Mouse (Mus musculus) cerebellum, adult 11-12 months (tissue): ENCODE measurements around the gene Sorcs1.

ENCODE experiments used
- DNase-seq: peaks from one replicate; pipeline ENCODE4 v3.0.0; 2022

The Sorcs1 gene

DNA sequence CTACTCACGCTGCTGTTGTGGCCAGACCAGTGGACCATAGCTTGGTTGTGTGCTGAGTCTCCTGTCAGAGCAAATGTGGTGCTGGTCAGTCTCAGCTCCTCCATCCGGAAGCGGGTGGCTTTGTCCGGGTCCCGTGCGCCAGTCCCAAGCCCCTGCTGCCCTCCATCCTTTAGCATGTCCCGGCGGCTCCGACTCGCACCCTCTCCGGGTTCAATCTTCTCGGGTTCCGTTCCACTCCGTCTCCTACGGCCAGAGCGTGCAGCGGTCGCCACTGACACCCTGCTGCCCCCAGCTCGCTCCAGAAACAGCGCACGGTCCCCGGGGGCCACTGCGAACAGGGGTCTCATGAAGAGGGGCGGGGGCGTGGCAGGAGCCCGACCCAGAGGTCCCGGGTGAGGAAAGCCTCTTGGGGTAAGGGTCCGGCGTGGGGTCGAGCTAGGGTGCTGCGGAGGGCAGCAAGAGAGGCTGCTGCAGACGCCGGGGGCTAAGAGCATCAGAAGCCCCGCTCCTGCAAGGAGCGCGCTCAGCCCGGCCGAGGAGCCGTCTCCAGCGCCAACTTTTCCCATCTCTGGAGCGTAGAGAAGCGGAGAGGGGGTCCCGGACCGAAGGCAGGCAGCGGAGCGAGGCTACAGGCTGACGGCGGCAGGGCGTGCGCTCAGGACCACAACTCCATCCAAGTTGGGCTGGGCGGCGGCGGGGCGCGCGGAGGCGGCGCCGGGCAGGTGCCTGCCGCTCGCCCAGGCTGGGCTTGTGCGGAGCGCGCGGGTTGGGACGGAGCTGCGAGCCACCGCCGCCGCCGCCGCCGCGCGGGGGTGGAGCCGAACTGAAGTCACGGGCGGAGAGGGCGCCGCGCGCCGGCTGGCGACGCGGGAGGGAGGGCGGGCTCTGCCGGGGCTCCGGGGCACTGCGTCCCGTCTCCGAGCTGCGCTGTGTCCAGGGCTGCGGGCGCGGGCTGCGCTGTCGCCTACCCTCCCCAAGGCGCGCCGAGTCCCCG, at the start of gene Sorcs1:
Sorcs1 (minus strand) TSS at position 744 of the 994 bp plus-strand sequence.
- peak; percentile 30 for DNase-seq

DNA sequence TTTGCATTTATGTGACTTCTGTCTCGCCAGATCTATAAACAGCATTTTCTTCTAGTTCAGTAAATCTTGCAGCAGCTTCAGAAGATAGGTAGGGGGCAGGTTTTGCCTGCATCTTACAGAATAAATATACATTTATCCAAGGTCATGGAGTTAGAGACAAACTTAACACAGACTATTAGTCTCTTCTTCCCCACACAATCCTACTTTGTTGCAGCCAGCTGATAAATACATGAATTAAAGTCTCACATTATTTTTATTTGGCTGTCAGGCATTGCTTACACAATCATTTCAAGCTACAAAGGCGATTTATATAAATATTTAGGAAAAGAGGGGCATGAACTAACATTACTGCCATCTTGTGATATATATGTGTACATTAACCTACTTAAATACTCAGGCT, 4.8 kb upstream of the Sorcs1 start:
- no peak for DNase-seq

DNA sequence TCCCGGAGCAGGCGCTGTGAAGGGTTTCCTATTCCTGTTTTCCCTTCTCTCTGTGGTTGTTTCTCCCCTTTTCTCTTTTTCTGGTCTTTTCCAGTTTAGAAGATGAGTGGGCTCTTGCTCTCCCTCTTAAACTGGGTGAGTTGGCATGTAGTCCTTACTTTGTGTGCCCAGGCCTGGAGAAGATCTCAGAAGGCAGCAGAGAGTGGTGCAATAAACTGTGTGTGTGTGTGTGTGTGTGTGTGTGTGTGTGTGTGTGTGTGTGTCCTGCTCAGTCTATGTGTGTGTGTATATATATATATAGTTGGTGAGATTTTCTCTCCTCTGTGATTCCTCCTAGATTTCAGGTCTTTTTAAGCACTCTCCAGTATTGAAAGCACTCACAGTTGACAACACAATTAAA, 500 bp upstream of the Sorcs1 start:
- no peak for DNase-seq

DNA sequence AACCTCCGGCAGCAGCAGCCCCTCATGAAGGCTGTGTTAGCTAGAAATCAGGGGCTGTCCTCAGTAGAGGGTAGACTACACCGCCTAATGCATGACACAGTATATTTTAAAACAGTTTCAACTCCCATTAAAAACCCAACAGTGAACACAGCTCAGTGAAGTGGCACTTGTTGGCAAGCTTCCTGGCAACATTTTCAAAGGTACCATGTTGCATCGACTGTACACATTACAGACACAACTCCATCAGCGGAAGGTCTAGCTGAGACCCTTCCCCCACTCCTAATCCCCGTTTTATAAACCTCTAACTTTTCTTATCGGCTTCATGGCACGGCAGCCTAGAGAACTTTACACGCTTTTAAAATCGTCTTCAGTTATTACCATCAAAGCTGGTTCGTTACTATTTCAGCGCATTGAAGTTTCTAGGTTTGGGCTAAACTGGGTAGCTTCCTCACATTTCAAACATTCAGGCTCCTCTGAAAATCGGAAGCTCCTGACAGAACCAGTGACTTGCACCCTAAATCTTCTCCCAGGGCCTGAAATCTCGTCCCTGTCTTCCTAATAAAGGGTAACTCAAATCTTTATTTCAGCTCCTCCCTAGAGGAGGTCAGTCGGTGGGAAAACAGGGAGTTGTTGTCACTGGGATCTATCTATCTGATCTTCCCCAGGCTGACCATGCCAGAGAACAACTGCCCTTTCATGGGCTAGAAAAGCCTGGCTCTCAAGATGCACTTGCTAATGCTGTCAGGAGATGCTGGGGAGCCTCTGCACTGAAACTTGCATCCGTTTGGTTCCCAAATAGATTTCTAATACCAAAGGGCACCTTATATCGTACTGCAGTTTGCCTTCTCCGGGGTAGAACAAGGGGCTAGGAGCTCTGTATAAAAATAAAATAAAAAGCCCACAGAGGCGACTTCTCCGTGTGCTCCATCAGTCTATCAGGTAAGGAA, 1.6 kb downstream of the Sorcs1 start:
- DNase-seq: no peak

DNA sequence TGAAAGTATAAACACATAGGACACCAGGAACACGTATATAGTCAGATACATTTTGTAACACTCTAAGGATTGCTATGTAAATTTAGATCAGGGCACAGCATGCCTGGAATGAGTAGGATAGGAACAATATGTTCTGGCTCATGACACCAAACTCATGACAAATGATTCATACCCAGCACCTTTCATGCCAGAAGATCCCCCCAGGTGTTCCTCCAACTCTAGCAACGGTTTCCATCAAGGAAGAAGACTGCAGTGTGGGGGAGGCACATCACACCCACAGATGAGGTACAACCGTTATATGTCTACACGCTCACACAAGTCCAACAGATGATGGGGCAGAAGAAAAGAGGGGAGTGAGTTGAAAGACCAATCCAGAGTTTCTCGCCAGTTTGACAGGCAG, 3.5 kb downstream of the Sorcs1 start:
- no peak for DNase-seq

DNA sequence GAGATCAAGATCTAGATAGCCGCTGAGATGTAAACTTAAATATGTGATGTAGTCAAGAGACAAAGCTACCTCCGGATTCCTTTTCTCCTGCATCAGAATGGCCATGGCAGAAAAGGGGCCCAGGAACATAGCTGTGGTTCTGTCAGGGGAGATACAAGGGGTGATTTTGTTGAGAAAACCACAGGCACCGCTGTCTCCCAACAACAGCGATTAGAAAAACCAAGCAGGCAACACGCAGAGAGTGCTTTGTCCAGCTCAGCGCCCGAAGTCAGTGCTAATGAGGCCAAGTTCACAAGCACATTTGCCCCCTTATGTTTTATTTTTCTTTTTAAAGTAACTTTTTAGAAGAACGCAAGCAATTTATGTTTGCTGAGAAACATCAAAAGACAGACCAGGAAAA, 10.9 kb downstream of the Sorcs1 start:
- DNase-seq: no peak

DNA sequence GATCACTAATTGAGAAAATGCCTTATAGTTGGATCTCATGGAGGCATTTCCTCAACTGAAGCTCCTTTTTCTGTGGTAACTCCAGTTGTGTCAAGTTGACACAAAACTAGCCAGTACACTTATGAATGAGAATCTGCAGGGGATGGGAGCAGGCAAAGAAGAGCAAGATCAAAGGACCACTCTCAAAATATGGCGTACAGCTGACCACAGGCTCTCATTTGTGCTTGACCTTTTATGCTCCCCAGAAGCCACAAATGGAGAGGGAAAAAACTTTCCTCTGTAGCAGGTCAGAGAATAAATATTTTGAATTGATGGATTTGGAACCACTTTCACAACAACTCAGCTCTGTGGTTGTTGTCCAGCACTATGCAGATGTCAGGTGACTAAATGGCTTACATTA, 14.1 kb downstream of the Sorcs1 start:
- DNase-seq: no peak

DNA sequence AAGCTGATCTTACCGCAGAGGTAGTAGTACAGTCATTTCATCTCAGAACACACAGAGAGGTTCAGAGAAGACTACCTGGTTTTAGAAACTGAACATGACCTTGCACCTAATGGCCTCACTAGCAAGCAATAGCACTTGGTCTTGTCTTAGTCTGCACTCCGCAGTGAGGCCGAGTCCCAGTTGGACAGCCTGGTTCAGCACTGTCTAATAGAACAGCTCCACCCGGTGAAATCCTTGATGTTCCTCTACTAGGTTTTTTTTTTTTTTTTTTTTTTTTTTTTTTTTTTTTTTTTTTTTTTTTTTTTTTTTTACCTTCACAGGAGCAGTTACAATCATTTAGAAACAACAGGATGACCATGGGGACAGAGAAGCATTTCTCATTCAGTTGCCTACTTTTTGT, 19.3 kb downstream of the Sorcs1 start:
- no peak for DNase-seq

DNA sequence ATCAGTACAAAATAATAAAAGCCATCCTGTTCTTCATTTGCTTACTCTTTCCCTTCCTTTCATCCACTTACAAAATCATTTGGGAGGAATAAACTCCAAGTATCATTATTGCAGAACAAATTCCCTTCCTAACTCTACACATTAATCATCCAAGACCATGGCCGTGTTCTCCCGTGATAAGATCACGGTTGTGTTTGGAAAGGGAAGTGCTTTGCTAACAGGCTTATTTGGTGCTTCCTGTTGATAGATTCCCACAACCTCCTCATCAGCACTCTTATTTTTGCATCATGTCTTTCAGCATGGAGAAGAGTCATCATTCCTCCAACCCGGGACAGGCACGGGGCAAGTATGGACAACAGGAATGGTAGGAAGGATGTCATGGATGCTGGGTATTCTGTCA, 25.7 kb downstream of the Sorcs1 start:
- DNase-seq: no peak

DNA sequence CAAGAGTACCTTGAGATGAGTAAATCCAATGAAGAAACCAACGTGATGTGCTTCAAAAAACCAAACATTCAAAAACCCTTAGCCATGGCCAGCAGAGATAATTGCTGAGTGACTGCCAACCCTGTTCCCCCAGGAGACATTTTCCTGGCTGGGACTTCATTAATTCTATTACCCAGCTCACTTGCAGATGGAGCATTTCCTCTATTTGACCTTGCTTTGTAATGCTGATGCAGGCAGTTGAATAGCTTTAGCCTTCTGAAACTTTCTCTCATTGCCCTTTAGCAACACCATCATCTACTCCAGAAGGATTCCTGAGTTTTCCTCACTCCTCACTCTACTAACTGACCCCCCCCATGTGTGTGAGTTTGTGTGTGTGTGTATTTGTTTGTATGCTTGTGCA, 34.6 kb downstream of the Sorcs1 start:
- DNase-seq: no peak

DNA sequence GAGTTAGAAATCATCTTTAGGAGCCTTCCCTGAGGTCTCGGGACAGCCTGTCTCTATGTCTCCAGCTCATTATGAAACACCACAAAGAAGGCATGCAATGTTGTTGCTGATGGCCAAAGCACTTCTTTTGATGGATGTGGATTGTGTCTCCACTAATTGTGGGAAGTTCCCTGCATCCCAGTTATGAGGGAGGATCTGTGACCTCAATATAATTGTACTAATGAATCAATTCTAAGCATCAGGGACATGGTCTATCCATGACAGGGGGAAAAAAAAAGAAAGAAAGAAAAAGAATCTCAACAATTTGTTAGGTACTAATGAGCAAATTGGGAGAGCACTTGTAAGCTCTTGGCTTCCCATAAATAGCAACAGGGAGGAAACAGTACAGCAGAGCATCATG, 36.3 kb downstream of the Sorcs1 start:
- no peak for DNase-seq

DNA sequence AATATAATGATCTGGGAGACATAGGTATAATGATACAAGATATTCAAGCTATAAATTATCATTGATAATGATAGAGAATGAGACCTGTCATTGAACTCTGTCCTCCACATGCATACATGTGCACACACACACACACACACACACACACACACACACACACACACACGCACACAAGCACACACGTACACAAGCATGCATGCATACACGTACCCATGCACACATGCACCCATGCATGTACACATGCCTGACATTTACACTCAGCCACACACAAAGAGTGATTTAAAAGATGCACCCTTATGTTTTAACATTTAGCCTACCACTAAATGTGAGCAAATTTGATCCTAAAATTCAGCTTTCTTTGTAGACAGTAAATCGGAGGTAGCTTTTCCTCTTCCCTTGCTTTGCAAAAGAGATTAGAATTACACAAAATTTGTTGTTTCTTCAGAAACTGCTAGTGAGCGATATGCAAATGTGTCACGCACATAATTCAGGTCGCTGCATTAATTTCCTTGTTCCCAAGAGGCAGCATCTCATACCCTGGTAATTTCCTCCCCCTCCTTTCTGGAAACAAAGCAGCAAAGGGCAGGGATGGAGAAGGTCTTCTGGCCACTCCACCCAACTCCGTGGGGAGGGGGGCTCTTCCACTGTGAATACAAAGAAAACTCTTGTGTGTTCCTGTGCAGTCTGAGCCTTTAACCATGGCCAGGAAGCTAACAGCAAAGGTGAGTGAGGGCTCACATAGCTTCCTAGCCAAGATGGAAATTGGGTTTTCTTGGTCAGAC, 38.0 kb downstream of the Sorcs1 start:
- DNase-seq: no peak

DNA sequence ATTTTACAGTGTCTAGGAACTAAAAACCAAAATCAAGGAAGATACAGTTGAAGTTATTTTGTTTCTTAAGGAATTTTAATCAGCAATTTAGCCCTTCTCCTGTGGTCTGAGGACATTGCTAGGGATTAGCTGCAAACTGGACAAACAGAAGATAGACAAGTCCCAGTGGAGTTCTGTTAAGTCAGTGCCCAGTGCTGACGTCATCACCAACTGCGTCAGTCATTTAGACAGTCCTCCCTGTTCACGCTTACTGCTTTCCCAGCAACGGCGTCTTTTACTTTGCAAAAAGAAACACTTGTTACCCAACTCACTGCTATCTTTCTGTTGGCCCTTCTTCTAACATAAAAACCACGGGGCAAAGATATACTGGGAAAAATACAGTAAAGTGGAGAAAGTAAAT, 40.3 kb downstream of the Sorcs1 start:
- DNase-seq: no peak

DNA sequence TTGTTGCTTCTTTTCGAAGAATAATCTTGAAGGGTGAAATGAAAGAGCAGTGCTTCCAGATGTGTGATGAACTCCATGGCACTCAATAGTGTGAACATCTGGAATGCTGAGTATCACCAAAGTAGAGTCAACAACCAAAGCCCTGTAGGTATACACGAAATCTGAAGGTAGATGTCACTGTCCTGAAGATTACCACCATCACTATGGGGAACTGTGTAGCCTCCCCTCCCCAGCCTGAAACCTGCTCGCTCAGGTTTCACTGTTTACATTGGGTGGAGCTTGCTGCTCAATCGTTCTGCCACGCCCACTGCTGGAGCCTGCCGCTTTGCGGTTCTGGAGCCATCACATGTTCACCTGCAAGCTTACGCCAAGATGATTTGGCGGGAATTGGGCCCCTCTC, 64.4 kb downstream of the Sorcs1 start:
- DNase-seq: no peak

DNA sequence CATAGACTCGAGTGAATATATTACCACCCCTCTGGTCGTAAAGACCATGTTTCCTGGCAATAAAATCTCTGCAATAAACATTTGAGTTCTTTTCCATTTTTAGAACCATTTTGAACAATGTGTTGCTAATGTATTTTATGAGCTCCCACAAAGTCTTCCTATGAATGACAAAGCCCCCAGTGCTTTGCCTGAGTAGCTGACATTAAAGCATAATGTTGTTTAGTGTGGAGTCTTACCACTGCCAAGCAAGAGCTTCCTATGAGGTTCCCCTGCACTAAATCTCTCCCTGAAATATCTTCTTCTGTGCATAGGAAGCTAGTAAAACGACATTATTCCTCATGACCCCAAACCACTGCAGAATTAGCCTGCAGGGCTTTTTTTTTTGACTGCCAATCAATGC, 66.8 kb downstream of the Sorcs1 start:
- no peak for DNase-seq

DNA sequence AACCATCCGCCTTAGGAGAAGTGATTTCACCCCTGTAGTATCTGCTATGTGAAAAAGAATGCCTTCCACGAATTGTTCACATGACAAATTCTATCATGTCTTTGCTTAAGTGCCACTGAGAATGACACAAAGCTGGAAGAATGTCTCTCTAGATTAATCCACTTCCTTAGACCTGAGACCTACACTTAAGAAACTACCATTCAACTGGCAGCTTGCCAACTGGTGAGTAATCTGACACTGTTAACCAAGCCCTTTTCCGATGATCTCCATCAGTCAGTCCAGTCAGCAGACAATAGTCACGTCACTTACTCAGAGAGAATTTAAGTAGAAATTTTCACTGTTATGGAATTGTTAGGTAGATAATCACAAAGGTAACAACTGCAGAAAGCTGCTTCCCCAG, 74.6 kb downstream of the Sorcs1 start:
- no peak for DNase-seq

DNA sequence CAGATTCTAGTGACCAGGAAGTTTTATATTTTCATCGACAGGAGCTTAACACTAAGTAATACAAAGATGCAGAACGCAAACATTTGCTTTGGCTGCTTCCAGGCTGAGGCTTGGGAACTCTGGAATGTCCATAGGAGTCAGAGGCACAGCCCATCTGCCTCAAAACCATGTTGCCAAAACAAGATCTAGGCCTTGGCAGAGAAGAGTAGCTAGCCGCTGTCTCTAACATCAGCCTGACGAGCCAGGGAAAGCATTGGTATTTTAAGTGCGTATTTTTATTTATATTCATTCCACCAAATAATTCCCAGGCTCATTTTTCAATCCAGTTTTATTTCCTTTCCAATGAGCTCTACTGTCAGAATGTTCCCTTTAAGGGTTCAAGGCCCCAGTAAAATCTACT, 75.1 kb downstream of the Sorcs1 start:
- peak; percentile 1 for DNase-seq

DNA sequence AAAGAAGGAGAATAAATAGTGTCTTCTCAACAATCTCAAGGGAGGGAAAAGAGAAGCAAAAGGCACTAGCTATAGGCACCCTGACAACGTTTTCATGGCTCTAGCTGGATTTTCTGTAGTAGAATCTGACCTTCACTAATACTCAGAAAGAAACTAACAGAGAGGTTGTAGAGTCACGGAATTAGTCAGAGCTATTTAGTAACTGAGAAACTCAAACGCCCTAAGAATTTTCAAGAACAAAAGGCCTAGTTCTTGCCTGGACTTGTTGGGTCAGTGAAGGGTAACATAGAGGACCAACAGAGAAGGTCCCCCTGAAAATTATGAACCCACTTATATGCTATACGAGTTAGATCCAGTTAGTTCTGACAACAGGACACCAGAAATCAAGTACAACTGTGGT, 81.1 kb downstream of the Sorcs1 start:
- DNase-seq: no peak

DNA sequence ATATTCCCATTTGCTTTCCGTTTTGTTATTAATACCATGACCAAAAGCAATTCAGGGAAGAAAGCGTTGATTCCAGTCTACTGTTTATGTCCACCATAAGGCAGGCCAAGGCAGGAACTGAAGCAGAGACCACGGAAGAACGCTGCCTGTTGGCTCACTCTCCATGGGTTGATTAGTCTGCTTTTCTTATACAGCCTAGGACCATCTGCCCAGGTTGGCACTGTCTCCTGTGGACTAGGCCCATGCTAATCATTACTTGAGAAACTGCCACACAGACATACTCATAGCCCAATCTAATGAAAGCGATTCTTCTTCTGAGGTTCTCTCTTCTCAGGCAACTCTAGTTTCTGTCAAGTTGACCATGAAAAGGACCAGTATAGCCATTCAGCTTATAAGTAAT, 92.3 kb downstream of the Sorcs1 start:
- peak; percentile 2 for DNase-seq

DNA sequence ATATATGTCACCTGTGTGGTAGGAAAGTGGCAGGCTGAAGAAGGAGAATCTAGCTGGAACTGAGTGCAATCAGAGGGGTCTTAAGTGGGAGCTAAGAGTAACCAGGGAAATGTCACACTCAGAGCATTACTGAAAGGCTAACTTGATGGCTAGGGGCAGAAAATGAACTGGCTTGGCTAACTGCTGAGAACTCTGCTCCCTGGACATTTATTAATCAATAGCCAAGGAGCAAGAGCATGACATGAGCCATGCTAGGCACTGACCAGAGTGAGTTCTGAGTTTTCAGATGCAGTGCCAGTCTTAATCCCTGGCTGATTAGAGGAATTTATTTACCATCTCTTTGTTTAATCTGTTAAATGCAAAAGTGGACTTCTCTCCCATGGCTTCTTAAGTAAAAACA, 95.5 kb downstream of the Sorcs1 start:
- no peak for DNase-seq

DNA sequence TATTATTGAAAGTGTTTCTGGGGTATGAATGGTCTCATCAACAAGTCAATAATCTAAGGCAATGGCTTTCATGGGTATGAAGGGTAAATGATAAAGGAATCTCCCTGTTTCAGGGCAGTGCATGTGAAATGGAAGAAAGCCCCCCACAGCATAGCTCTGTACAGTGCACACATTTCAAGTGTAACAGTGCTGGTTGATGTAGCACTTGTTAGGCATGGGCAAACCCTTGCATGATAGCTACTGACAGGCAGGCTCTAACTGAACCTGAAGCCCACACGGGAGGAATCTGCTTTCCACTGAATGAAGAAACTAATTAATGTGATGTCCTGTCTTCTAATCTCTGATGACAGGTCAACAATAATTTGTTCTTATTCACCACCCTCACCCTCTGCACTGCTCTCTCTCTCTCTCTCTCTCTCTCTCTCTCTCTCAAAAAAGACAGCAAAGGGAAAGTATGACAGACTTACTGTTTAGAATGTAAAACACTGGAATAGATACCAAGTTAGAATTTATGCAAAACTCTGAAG, 108.7 kb downstream of the Sorcs1 start:
- no peak for DNase-seq

DNA sequence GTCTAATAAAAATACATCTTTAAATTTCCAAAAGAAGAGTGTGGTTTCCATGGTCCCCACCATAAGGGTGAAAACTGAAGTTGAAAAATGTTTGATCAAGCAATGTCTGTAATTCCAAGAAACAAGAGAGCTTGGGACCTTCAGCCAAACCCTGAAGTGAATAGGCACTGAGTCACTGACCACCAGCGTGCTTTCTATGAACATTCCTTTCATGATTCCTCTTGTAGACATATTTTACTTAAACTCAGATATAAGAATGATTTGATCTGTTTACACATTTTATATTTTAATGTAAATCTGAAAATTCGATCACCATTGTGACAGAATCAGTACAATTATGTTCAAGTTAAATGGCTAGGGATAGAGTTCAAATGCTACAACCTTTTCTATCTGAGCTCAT, 112.1 kb downstream of the Sorcs1 start:
- DNase-seq: no peak

DNA sequence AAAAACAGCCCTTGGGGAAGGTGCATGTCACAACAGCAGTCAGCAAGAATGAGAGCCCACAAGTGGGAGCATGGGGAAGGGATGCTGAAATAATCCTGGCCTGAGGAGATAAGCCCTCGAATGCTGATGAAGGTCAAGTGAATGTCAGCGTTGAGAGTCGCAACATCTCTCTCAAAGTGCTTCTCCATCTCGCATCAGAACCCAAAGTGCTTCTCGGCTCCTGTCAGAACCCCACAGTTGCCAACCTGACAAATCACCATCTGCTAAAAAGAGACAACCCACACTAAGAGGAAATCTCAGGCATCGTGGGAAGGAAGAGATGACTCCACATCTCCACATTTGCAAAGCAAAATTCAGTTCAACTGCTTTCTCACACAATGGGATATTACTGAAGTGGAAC, 119.7 kb downstream of the Sorcs1 start:
- no peak for DNase-seq
